Mouse (Mus musculus) lung, embryonic 15.5 days (tissue): ENCODE data around the gene Tsc22d3. TPM values are rescaled to one million over a fixed set of nuclear protein-coding genes. Genes with fewer than 3 reads are reported as not detected.
A peak's percentile ranks its signal among the peaks of the same experiment; 100 is the strongest.
"Not testable (repeated sequence)": the region's sequence is repeated elsewhere in the genome, so short reads cannot be mapped to it uniquely, and the experiment has no call there.

Experiments used
- ATAC-seq: fragments of 200-750 bp; cut with Nextera tagmentation; 2 replicates; pipeline ENCODE4 v1.8.0; 2017; ENCODE audit warnings: moderate number of reproducible peaks, borderline replicate concordance; ENCODE audit not compliant: low FRiP score, low TSS enrichment; ENCODE audit errors: extremely low read depth
- H3K27ac ChIP-seq: fragments of 300-500 bp; sonication (generic); 2 replicates; pipeline ENCODE4 v1.5.1; 2015; ENCODE audit warnings: moderate library complexity, mild to moderate bottlenecking, inconsistent platforms
- H3K27me3 ChIP-seq: fragments of 300-500 bp; sonication (generic); 2 replicates; pipeline ENCODE4 v1.6.1; 2015; ENCODE audit warnings: inconsistent platforms
- H3K36me3 ChIP-seq: fragments of 300-500 bp; sonication (generic); 2 replicates; pipeline ENCODE4 v1.6.1; 2015; ENCODE audit warnings: inconsistent platforms
- H3K4me1 ChIP-seq: fragments of 300-500 bp; sonication (generic); 2 replicates; pipeline ENCODE4 v1.6.1; 2015; ENCODE audit warnings: inconsistent platforms
- H3K4me2 ChIP-seq: fragments of 300-500 bp; sonication (generic); 2 replicates; pipeline ENCODE4 v1.6.1; 2015; ENCODE audit warnings: inconsistent platforms, mild to moderate bottlenecking, moderate library complexity
- H3K4me3 ChIP-seq: fragments of 300-500 bp; sonication (generic); 2 replicates; pipeline ENCODE4 v1.5.1; 2015; ENCODE audit warnings: mild to moderate bottlenecking, inconsistent platforms
- H3K9ac ChIP-seq: fragments of 300-500 bp; sonication (generic); 2 replicates; pipeline ENCODE4 v1.6.1; 2015; ENCODE audit warnings: inconsistent platforms
- H3K9me3 ChIP-seq: fragments of 300-500 bp; sonication (generic); 2 replicates; pipeline ENCODE4 v1.6.1; 2016; ENCODE audit warnings: inconsistent platforms
- whole genome bisulfite sequencing: fragments of 180-500 bp; shearing (Covaris S2); methylation state at CpG from one replicate; pipeline ENCODE4 v1.1.7; 2015; 5-methylcytosine and 5-hydroxymethylcytosine counted together
- polyA plus RNA-seq: library from polyadenylated mRNA; unstranded; fragments of >200 nt; fragmentation: Nextera tagmentation; extraction: Ambion mirVana; gene quantifications from 2 replicates; pipeline ENCODE4 v1.2.1, GENCODE M21; 2015

Tsc22d3 gene
- polyA plus RNA-seq, 1 experiment from 2014 or later = 111 TPM

- no peaks in the 10 kb centered on the region for H3K36me3 ChIP-seq
- no peaks in the 10 kb centered on the region for H3K9me3 ChIP-seq
- peaks cover 19% of the 10 kb centered on the region for H3K4me1 ChIP-seq
- H3K4me2 ChIP-seq = no peak overlapping the region
- H3K27me3 ChIP-seq = no peaks in the 10 kb centered on the region
- 64% methylated on average over 1 of the region's 1 CpGs for WGBS
- no peak for ATAC-seq
- H3K27ac ChIP-seq = no peak overlapping the region
- H3K9ac ChIP-seq = no peak overlapping the region
- H3K4me3 ChIP-seq = no peak overlapping the region
These were observed 93.1 kb downstream of the Tsc22d3 start for GRCm38 (mm10) chrX:140507377-140507776.

- ATAC-seq = no peak
- Histone ChIP-seq H3K27ac (no peak overlapping the region), H3K27me3 (no peaks in the 10 kb centered on the region), H3K4me1 (peaks cover 12% of the 10 kb centered on the region), H3K4me3 (no peak overlapping the region), H3K9me3 (no peaks in the 10 kb centered on the region), H3K9ac (no peak overlapping the region), H3K36me3 (no peaks in the 10 kb centered on the region), H3K4me2 (no peak overlapping the region)
- WGBS = 67% methylated on average over 6 of the region's 6 CpGs
These were observed 93.9 kb downstream of the Tsc22d3 start for GRCm38 (mm10) chrX:140506436-140507180.

GRCm38 (mm10) chrX:140505497-140506238 is 94.8 kb downstream of the Tsc22d3 start:
- WGBS = 51% methylated on average over 15 of the region's 15 CpGs
- Histone ChIP-seq H3K36me3 (no peaks in the 10 kb centered on the region), H3K9me3 (no peaks in the 10 kb centered on the region), H3K4me1 (peaks cover 4% of the 10 kb centered on the region; the same call in 1 of the 2 replicates), H3K27me3 (no peaks in the 10 kb centered on the region), H3K4me3 (no peak overlapping the region), H3K27ac (peak overlapping the region; percentile 47), H3K4me2 (no peak overlapping the region), H3K9ac (no peak overlapping the region)
- peak; percentile 60 for ATAC-seq

- H3K9ac ChIP-seq = no peak overlapping the region
- H3K27ac ChIP-seq = no peak overlapping the region
- no peak overlapping the region for H3K4me2 ChIP-seq
- no peak overlapping the region for H3K4me3 ChIP-seq
- 0 out of 2 replicates have a peak, but pooled peaks cover 3% of the 10 kb centered on the region for H3K4me1 ChIP-seq
- H3K9me3 ChIP-seq = no peaks in the 10 kb centered on the region
- 17% methylated on average over 7 of the region's 7 CpGs for WGBS
- ATAC-seq = peak; percentile 75; the same call in 1 of the 2 replicates
- no peaks in the 10 kb centered on the region for H3K27me3 ChIP-seq
- H3K36me3 ChIP-seq = no peaks in the 10 kb centered on the region
These were observed 96.6 kb downstream of the Tsc22d3 start for GRCm38 (mm10) chrX:140503905-140504304.

GRCm38 (mm10) chrX:140501401-140502301 is 98.8 kb downstream of the Tsc22d3 start:
- H3K4me2 ChIP-seq = no peak overlapping the region
- no peak for ATAC-seq
- no peaks in the 10 kb centered on the region for H3K27me3 ChIP-seq
- no peaks in the 10 kb centered on the region for H3K36me3 ChIP-seq
- no peak overlapping the region for H3K27ac ChIP-seq
- H3K9me3 ChIP-seq = no peaks in the 10 kb centered on the region
- H3K4me3 ChIP-seq = no peak overlapping the region
- H3K4me1 ChIP-seq = 0 out of 2 replicates have a peak, but pooled peaks cover 3% of the 10 kb centered on the region
- H3K9ac ChIP-seq = no peak overlapping the region
- 50% methylated on average over 9 of the region's 9 CpGs for WGBS

GRCm38 (mm10) chrX:140500306-140500705 is 100.2 kb downstream of the Tsc22d3 start:
- H3K4me3 ChIP-seq = no peak overlapping the region
- H3K4me2 ChIP-seq = no peak overlapping the region
- H3K4me1 ChIP-seq = no peaks in the 10 kb centered on the region
- no peak overlapping the region for H3K9ac ChIP-seq
- no peaks in the 10 kb centered on the region for H3K36me3 ChIP-seq
- no peak overlapping the region for H3K27ac ChIP-seq
- 66% methylated on average over 5 of the region's 5 CpGs for WGBS
- no peaks in the 10 kb centered on the region for H3K27me3 ChIP-seq
- H3K9me3 ChIP-seq = no peaks in the 10 kb centered on the region
- ATAC-seq = no peak

GRCm38 (mm10) chrX:140498431-140498830 is 102.0 kb downstream of the Tsc22d3 start:
- not testable (repeated sequence) for H3K4me3 ChIP-seq, H3K4me2 ChIP-seq, ATAC-seq, H3K27me3 ChIP-seq, H3K4me1 ChIP-seq, H3K9me3 ChIP-seq, H3K36me3 ChIP-seq, H3K9ac ChIP-seq, H3K27ac ChIP-seq
- 45% methylated on average over 4 of the region's 4 CpGs for WGBS

GRCm38 (mm10) chrX:140494170-140494569 is 106.3 kb downstream of the Tsc22d3 start:
- Histone ChIP-seq H3K27me3 (peaks cover 9% of the 10 kb centered on the region; the same call in 1 of the 2 replicates), H3K4me3 (no peak overlapping the region), H3K27ac (no peak overlapping the region), H3K9ac (no peak overlapping the region), H3K4me2 (no peak overlapping the region), H3K36me3 (no peaks in the 10 kb centered on the region), H3K4me1 (no peaks in the 10 kb centered on the region), H3K9me3 (no peaks in the 10 kb centered on the region)
- no peak for ATAC-seq
- WGBS = 79% methylated on average over 6 of the region's 6 CpGs

GRCm38 (mm10) chrX:140493527-140494029 is 106.9 kb downstream of the Tsc22d3 start:
- Histone ChIP-seq H3K9me3 (no peaks in the 10 kb centered on the region), H3K9ac (no peak overlapping the region), H3K4me2 (no peak overlapping the region), H3K36me3 (no peaks in the 10 kb centered on the region), H3K4me3 (no peak overlapping the region), H3K27ac (no peak overlapping the region), H3K4me1 (no peaks in the 10 kb centered on the region), H3K27me3 (peaks cover 9% of the 10 kb centered on the region; the same call in 1 of the 2 replicates)
- 53% methylated on average over 7 of the region's 7 CpGs for WGBS
- ATAC-seq = no peak

GRCm38 (mm10) chrX:140491884-140492571 is 108.4 kb downstream of the Tsc22d3 start:
- no peaks in the 10 kb centered on the region for H3K36me3 ChIP-seq
- ATAC-seq = no peak
- H3K27ac ChIP-seq = no peak overlapping the region
- 47% methylated on average over 10 of the region's 10 CpGs for WGBS
- H3K4me1 ChIP-seq = no peaks in the 10 kb centered on the region
- no peak overlapping the region for H3K4me3 ChIP-seq
- no peaks in the 10 kb centered on the region for H3K9me3 ChIP-seq
- no peak overlapping the region for H3K9ac ChIP-seq
- H3K4me2 ChIP-seq = no peak overlapping the region
- H3K27me3 ChIP-seq = peaks cover 9% of the 10 kb centered on the region; the same call in 1 of the 2 replicates

- WGBS = 72% methylated on average over 3 of the region's 3 CpGs
- ATAC-seq = no peak
- H3K36me3 ChIP-seq = no peaks in the 10 kb centered on the region
These were observed 110.3 kb downstream of the Tsc22d3 start for GRCm38 (mm10) chrX:140490203-140490602.

More at GRCm38 (mm10) chrX:140490203-140490602, 110.3 kb downstream of the Tsc22d3 start:
- no peaks in the 10 kb centered on the region for H3K4me1 ChIP-seq
- H3K9me3 ChIP-seq = no peaks in the 10 kb centered on the region
- H3K27ac ChIP-seq = no peak overlapping the region
- H3K9ac ChIP-seq = no peak overlapping the region
- no peak overlapping the region for H3K4me2 ChIP-seq
- H3K27me3 ChIP-seq = peaks cover 9% of the 10 kb centered on the region; the same call in 1 of the 2 replicates
- no peak overlapping the region for H3K4me3 ChIP-seq
